Mouse (Mus musculus): ENCODE measurements around the gene Suv39h1. TPM values are rescaled to one million over a fixed set of nuclear protein-coding genes. Genes with fewer than 3 reads are reported as not detected.
"Not testable (repeated sequence)": the region's sequence is repeated elsewhere in the genome, so short reads cannot be mapped to it uniquely, and the experiment has no call there.

Suv39h1 gene
- polyA plus RNA-seq, 2 experiments from 2014 or later, result 14.5 to 22.4 TPM

DNA sequence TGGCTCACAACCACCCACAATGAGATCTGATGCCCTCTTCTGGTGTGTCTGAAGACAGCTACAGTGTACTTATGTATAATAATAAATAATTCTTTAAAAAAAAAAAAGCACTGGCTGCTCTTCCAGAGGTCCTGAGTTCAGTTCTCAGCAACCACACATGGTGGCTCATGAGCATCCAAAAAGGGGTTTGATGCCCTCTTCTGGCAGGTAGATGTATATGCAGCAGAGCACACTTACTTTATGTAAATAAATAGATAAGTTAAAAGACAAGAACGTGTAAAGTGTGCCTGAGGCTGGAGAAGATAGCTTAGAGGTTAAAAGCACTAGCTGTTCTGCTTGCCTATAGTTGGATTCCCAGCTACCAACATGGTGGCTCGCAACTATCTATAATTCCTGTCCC is 49.8 kb downstream of the Suv39h1 start:
- ATAC-seq, result no peak

DNA sequence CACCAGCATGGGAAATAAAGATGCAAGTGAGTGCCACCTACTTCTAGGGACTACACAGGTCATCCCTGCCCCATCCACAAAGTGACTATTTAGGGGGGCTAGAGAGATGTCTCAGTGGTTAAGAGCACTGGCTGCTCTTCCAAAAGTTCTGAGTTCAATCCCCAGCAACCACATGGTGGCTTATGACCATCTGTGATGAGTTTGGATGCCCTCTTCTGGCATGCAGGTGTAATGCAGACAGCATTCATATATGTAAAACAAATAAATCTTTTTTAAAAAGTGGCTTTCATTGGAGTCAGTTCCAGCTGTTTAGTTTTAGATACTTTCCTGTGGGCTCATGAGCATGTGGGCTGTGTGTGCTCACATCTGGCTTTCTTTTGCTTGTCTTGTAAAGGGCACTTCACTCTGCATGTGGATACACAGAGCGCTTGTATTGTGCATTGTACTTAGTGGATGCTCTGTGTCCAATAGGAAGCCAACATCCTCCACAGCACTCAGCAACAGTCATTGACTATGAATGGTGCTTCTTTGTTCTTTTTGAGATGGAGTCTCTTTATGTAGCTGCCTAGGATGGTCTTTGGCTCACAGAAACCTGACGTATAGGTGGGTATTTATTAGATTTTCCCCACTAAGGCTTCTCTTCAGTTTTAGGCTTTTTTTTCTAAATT is 54.3 kb downstream of the Suv39h1 start:
- no peak for ATAC-seq

DNA sequence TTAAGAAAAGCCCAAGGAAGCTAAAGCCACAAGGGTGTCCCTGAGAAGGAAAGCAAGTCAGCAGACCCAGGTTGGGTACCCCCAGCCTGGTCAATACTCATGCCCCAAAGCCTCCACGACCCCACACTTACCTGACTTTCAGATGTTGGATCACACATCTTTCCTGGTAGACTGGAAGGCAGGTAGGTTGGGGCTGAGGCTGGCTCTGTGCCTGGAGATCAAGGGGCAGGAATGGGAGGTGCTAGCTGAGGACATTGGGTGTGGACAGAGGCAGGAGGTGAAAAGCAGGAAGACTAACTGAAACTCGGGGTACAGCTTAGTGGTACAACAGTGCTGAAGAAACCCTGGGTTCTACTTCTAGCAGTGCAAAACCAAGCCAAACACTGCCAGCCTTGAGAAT is 56.3 kb downstream of the Suv39h1 start, which contains the start of gene Glod5:
TSS of gene Glod5 (minus strand) at position 207 of the 400 bp plus-strand sequence.
- ATAC-seq, result no peak

DNA sequence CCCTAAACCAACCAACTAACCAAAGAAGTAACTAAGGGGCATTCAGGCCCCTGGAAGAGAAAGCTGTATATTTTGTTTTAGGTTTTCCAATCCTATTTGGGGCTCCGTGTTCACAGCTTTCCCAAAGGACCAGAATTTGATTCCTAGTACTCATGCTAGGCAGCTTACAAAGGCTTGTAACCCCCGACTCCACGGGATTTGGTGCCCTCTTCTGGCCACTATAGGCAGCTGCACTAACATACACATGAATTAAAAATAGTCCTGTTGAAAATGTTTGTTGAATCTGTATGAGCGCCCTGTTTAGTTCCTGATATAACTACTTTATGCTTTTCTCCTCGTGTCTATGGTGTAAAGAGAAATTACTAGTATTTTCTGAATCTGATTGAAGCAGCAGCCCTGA is 57.4 kb downstream of the Suv39h1 start:
- no peak for ATAC-seq

DNA sequence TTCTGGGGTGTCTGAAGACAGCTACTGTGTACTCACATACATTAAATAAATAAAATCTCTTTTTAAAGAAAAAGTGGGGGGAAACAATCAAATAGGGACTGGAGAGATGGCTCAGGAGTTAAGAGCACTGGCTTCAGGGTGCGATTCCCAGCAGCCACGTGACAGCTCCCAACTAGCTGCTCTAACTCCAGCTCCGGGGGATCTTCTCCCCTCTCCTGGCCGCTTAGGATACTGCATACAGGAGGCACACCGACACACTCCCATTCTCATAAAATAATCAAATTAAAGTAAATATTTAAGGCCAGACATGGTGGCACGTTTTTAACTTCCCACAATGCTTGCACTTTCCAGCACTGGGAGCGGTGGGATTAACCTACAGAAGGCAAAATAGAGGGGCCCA is 58.9 kb downstream of the Suv39h1 start:
- not testable (repeated sequence) for ATAC-seq

DNA sequence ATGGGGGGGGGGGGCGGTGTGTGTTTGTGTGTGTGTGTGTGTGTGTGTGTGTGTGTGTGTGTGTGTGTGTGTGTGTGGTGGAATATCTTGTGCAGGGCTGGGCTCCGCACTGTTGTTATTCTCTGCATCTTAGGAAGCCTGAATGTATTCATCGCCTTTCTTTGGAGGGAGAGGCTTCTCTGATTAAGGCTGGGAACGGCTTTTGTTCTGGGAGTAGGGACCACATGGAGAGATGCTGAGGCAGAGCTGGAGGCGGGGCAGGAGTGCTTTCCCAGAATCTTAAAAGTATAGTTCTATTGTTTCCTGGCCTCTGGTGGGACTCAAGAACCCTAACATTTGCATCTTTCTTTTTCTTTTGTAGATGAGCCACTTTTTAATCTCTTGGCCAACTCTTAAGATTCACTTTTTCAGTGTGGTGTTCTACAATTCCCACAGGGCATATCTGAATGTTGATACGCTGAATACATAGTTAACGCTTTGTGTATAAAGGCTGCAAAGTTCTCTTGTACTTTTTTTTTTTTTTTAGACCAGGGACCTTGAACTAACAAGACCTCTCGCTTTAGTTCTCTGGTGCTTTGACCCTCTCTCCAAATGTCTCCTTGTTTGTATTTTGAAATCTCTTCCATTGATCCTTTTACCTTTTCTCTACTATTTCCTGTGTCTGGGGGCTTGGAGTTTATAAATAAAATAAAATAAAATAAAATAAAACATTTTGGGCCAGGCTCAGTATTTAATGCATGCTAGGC is 60.8 kb downstream of the Suv39h1 start:
- no peak for ATAC-seq

DNA sequence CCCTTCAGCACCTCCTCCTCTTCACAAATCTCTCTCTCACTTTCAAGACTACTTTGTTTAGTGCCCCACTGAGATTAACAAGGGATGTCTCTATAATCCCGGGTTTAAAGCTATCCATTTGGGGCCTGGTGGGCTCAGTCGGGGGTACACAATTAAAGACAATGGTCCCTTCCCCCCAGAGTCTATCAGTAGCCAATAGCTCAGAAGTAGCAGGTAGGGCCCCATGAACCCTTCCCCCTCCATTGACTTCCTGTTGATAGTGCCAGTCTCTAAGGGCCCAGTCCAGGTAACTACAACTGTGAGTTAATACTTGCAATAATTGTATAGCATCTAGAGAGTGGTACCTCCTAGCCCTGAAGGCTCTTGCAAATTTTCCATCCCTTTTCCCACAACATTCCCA is 61.4 kb downstream of the Suv39h1 start:
- ATAC-seq, result no peak

Other genes with a start within 250 kb of the Suv39h1 start
- gene Otud5, start 233.4 kb downstream of the Suv39h1 start, polyA plus RNA-seq (2017; shearing (Covaris generic)), result 10 to 100 TPM; 15.4 to 21.1 TPM
- gene Pim2, start 196.5 kb downstream of the Suv39h1 start, polyA plus RNA-seq (2017; shearing (Covaris generic)), result 10 to 100 TPM; 37.5 to 40.7 TPM
- gene Slc35a2, start 190.7 kb downstream of the Suv39h1 start, polyA plus RNA-seq (2017; shearing (Covaris generic)), result 10 to 100 TPM; 11.3 to 17.3 TPM
- gene Pqbp1, start 175.5 kb downstream of the Suv39h1 start, polyA plus RNA-seq (2017; shearing (Covaris generic)), result 100 to 1,000 TPM in 1 of 2 experiments, 10 to 100 TPM in 1; 88.7 to 101 TPM
- gene Timm17b, start 175.4 kb downstream of the Suv39h1 start, polyA plus RNA-seq (2017; shearing (Covaris generic)), result 10 to 100 TPM; 95.9 to 96.8 TPM
- not detected for gene Gm10491, start 166.9 kb downstream of the Suv39h1 start, polyA plus RNA-seq (2017; shearing (Covaris generic))
- gene Gm10490, start 165.2 kb downstream of the Suv39h1 start, polyA plus RNA-seq (2017; shearing (Covaris generic)), result not detected
- not detected for gene Pcsk1n, start 154.9 kb downstream of the Suv39h1 start, polyA plus RNA-seq (2017; shearing (Covaris generic))
- not detected for gene Eras, start 146.2 kb downstream of the Suv39h1 start, polyA plus RNA-seq (2017; shearing (Covaris generic))
- 10 to 100 TPM in 1 of 2 experiments, 1 to 10 TPM in 1; 8.7 to 10.0 TPM for gene Hdac6, start 126.9 kb downstream of the Suv39h1 start, polyA plus RNA-seq (2017; shearing (Covaris generic))
- 10 to 100 TPM; 28.9 to 29.6 TPM for gene Gata1, start 96.7 kb downstream of the Suv39h1 start, polyA plus RNA-seq (2017; shearing (Covaris generic))
- gene Glod5, start 56.3 kb downstream of the Suv39h1 start, polyA plus RNA-seq (2017; shearing (Covaris generic)), result not detected
- 10 to 100 TPM; 24.0 to 27.4 TPM for gene Was, start 15.7 kb upstream of the Suv39h1 start, polyA plus RNA-seq (2017; shearing (Covaris generic))
- gene Wdr13, start 58.1 kb upstream of the Suv39h1 start, polyA plus RNA-seq (2017; shearing (Covaris generic)), result 10 to 100 TPM; 15.8 to 18.9 TPM
- 100 to 1,000 TPM; 711 to 929 TPM for gene Rbm3, start 71.1 kb upstream of the Suv39h1 start, polyA plus RNA-seq (2017; shearing (Covaris generic))
- gene Tbc1d25, start 101.4 kb upstream of the Suv39h1 start, polyA plus RNA-seq (2017; shearing (Covaris generic)), result 1 to 10 TPM; 4.1 to 4.5 TPM
- gene Ebp, start 118.8 kb upstream of the Suv39h1 start, polyA plus RNA-seq (2017; shearing (Covaris generic)), result 100 to 1,000 TPM; 129 to 202 TPM
- under 1 TPM in 1 of 2 experiments, not detected in 1; 0.38 TPM for gene Porcn, start 131.8 kb upstream of the Suv39h1 start, polyA plus RNA-seq (2017; shearing (Covaris generic))
- gene Ftsj1, start 177.6 kb upstream of the Suv39h1 start, polyA plus RNA-seq (2017; shearing (Covaris generic)), result 10 to 100 TPM; 16.0 to 21.0 TPM
- gene Slc38a5, start 196.4 kb upstream of the Suv39h1 start, polyA plus RNA-seq (2017; shearing (Covaris generic)), result under 1 TPM in 1 of 2 experiments, not detected in 1; 0.60 TPM